Mouse (Mus musculus) cerebellum, adult 2 months (tissue): ENCODE data around the gene Sorbs2.

ENCODE experiments used
- CTCF ChIP-seq: fragments of 200-500 bp; IDR thresholded peaks from 2 replicates; pipeline ENCODE4 v1.5.1; 2011; ENCODE audit warnings: low read depth, mild to moderate bottlenecking, control low read depth, low read length, moderate library complexity, borderline replicate concordance; ENCODE audit not compliant: insufficient read depth
- POLR2A ChIP-seq: fragments of 200-500 bp; IDR thresholded peaks from 2 replicates; pipeline ENCODE4 v1.6.1; 2011; ENCODE audit warnings: low read length, control low read depth, borderline replicate concordance; ENCODE audit not compliant: insufficient read depth

GRCm38 (mm10) chr8:45755482-45755881, 247.9 kb downstream of the Sorbs2 start:
- TF ChIP-seq CTCF: no peak
- TF ChIP-seq POLR2A: no peak
